Mouse (Mus musculus) spleen, embryonic (tissue): Measurements from ENCODE around the gene Ube2j1.

Source experiments
- CTCF ChIA-PET: fragments of 350-600 bp; sonication (Branson Sonifier 250); formaldehyde crosslinking; loops from one replicate; lab custom pipeline; 2022; lab: Charles Lee

The Ube2j1 gene

GRCm38 (mm10) chr4:33068894-33069293, 37.7 kb downstream of the Ube2j1 start:
- CTCF ChIA-PET, result no interaction called here

- CTCF ChIA-PET, result no interaction called here
Measured at GRCm38 (mm10) chr4:33070326-33070725, 39.1 kb downstream of the Ube2j1 start.

- CTCF ChIA-PET, result no interaction called here
Measured at GRCm38 (mm10) chr4:33071337-33071736, 40.1 kb downstream of the Ube2j1 start.

- CTCF ChIA-PET, result interaction anchor here (0.6 kb wide), 1 partner anchor 144 kb away, joined by 5 read pairs; no protein-coding TSS in a partner anchor
Measured at GRCm38 (mm10) chr4:33072526-33073161, 41.4 kb downstream of the Ube2j1 start.

- CTCF ChIA-PET, result no interaction called here
Measured at GRCm38 (mm10) chr4:33074406-33074805, 43.2 kb downstream of the Ube2j1 start.

- CTCF ChIA-PET, result no interaction called here
Measured at GRCm38 (mm10) chr4:33074851-33075250, 43.6 kb downstream of the Ube2j1 start.

GRCm38 (mm10) chr4:33075776-33076524, 44.7 kb downstream of the Ube2j1 start:
- CTCF ChIA-PET, result no interaction called here

GRCm38 (mm10) chr4:33077161-33077560, 45.9 kb downstream of the Ube2j1 start:
- CTCF ChIA-PET, result no interaction called here

GRCm38 (mm10) chr4:33077724-33078123, 46.5 kb downstream of the Ube2j1 start:
- CTCF ChIA-PET, result no interaction called here

GRCm38 (mm10) chr4:33078492-33078891, 47.3 kb downstream of the Ube2j1 start:
- CTCF ChIA-PET, result no interaction called here

- CTCF ChIA-PET, result no interaction called here
Measured at GRCm38 (mm10) chr4:33099118-33099694, 68.0 kb downstream of the Ube2j1 start.
